Mouse (Mus musculus): ENCODE results near the gene Tbc1d1. TPM values are rescaled to one million over a fixed set of nuclear protein-coding genes. Genes with fewer than 3 reads are reported as not detected.

The Tbc1d1 gene
- polyA plus RNA-seq, 1 experiment from 2014 or later: 31.7 TPM

DNA sequence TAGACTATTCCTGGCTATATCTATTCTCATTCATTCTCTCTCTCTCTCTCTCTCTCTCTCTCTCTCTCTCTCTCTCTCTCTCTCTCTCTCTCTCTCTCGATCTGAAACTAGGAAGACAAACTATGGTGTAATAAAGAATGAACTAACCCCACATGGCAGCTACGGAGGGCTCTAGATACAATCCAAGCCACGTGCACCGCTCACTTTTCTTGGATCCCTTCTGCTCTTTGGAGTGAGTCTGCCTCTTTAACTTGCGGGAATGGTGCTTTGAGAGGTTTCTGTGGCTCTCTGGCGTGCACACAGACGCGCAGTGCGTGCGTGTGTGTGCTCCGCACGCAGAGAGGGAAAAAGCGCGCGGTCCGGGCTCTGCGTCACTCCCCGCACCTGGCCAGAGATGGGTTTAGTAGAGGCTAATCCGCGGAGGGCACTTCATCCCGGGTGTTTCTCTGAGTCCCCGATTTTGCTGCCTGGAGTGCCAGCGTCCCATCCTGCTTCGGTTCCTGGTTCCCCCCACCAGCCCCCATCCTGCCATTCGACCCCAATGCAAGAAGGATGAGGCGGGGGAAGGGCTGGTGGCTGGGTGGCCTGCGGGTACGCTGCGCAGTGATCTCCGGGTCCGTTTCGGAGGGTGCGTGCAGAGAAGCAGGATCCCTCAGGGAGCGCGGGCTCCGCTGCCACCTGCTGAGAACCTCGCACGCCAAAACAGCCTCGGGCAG is 3.1 kb downstream of the Tbc1d1 start:
- H3K9me3 ChIP-seq (replicated peaks; ENCODE audit: control insufficient read depth, low read length): no peaks in the 10 kb centered on the region
- peak overlapping the region; percentile 66 for H3K4me2 ChIP-seq (ENCODE audit: low read depth, low read length)
- peak overlapping the region; percentile 76 for H3K4me3 ChIP-seq (replicated peaks; ENCODE audit: low read length)
- peak overlapping the region; percentile 32; the same call in 1 of the 2 replicates for H3K27ac ChIP-seq (ENCODE audit: low read length)
- peaks cover 12% of the 10 kb centered on the region; the same call in 1 of the 2 replicates for H3K4me1 ChIP-seq (ENCODE audit: control insufficient read depth, insufficient read depth, low read length)
- H3K36me3 ChIP-seq (ENCODE audit: control insufficient read depth, insufficient read depth, low read length): no peaks in the 10 kb centered on the region
- H3K9ac ChIP-seq (ENCODE audit: low read length): peak overlapping the region; percentile 81
- ATAC-seq (ENCODE audit: insufficient read depth, low FRiP score): peak; percentile 6; the same call in 1 of the 2 replicates
- 1% methylated on average over 39 of the region's 39 CpGs for WGBS
- 0 out of 2 replicates have a peak, but pooled peaks cover 2% of the 10 kb centered on the region for H3K27me3 ChIP-seq (ENCODE audit: control insufficient read depth, insufficient read depth, low read length)

GRCm38 (mm10) chr5:64159781-64160704 is 3.9 kb downstream of the Tbc1d1 start:
- peak overlapping the region; percentile 32 for H3K27ac ChIP-seq (ENCODE audit: low read length)
- H3K9me3 ChIP-seq (replicated peaks; ENCODE audit: control insufficient read depth, low read length): no peaks in the 10 kb centered on the region
- ATAC-seq (ENCODE audit: insufficient read depth, low FRiP score): peak; percentile 57
- no peaks in the 10 kb centered on the region for H3K36me3 ChIP-seq (ENCODE audit: control insufficient read depth, insufficient read depth, low read length)
- H3K4me1 ChIP-seq (ENCODE audit: control insufficient read depth, insufficient read depth, low read length): peaks cover 12% of the 10 kb centered on the region; the same call in 1 of the 2 replicates
- peak overlapping the region; percentile 81 for H3K9ac ChIP-seq (ENCODE audit: low read length)
- WGBS: under 1% methylated on average over 61 of the region's 63 CpGs
- H3K4me3 ChIP-seq (replicated peaks; ENCODE audit: low read length): peak overlapping the region; percentile 76
- H3K4me2 ChIP-seq (ENCODE audit: low read depth, low read length): peak overlapping the region; percentile 66
- 0 out of 2 replicates have a peak, but pooled peaks cover 2% of the 10 kb centered on the region for H3K27me3 ChIP-seq (ENCODE audit: control insufficient read depth, insufficient read depth, low read length)

DNA sequence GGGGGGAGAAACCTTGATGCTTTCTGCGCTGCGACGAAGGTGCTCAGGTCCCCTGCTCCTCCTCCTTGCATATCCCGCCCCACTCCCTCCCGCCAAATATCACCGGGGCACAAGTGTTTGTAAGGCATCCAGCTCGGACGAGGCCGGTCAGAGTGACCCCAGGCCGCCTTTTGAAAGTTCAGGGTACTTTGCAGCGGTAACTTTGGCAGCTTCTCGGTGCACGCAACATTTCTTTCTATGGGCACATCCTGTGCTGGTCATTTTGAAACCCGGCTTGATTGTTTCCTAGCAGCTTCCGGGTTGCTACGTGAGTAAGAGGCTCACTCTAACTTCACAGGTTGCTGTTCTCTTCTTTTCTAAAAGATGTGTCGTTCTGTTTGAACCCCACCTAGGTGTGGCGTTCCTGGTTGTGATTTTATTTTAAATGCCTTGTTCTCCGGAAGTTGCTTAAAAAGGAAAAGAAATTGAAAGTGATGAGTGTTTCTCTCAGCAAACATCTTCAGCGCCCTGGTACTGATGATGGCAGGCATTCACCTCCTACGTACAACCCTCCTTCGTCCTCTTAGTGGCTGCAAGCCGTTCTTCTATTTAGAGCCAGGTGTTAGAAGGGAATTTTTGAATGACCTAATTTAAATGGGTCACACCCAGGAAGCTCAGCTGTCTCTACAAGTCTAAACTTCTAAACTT is 4.7 kb downstream of the Tbc1d1 start:
- WGBS: 1% methylated on average over 23 of the region's 23 CpGs

DNA sequence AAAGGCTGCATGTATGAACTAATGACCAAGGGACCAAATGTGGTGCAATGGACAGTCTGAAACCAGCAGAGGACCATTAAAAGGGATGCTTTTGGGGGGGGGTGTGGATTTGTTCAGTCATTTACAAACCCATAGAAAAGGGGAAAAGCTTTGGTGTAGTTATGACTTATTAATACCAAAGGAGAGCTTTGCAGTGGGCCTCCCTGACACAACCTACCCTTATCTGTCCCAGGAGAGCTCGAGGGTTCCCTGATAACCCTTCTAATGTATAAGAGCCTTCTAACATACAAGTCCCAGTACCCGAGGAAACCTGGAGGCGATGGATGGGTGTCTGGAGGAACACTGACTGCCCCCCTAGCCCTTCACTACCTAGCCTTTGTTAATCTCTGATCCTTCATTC is 5.8 kb downstream of the Tbc1d1 start:
- Histone ChIP-seq H3K9ac (ENCODE audit: low read length) (no peak overlapping the region), H3K27ac (ENCODE audit: low read length) (no peak overlapping the region), H3K4me3 (replicated peaks; ENCODE audit: low read length) (no peak overlapping the region; the same call in 1 of the 2 replicates), H3K36me3 (ENCODE audit: control insufficient read depth, insufficient read depth, low read length) (no peaks in the 10 kb centered on the region), H3K27me3 (ENCODE audit: control insufficient read depth, insufficient read depth, low read length) (0 out of 2 replicates have a peak, but pooled peaks cover 2% of the 10 kb centered on the region), H3K9me3 (replicated peaks; ENCODE audit: control insufficient read depth, low read length) (no peaks in the 10 kb centered on the region), H3K4me1 (ENCODE audit: control insufficient read depth, insufficient read depth, low read length) (peaks cover 5% of the 10 kb centered on the region; the same call in 1 of the 2 replicates), H3K4me2 (ENCODE audit: low read depth, low read length) (peak overlapping the region; percentile 66; the same call in 1 of the 2 replicates)
- no peak for ATAC-seq (ENCODE audit: insufficient read depth, low FRiP score)
- WGBS: 66% methylated on average over 3 of the region's 3 CpGs

More for the DNA sequence above, 4.7 kb downstream of the Tbc1d1 start:
- Histone ChIP-seq H3K27me3 (ENCODE audit: control insufficient read depth, insufficient read depth, low read length) (0 out of 2 replicates have a peak, but pooled peaks cover 2% of the 10 kb centered on the region), H3K4me3 (replicated peaks; ENCODE audit: low read length) (peak overlapping the region; percentile 76), H3K27ac (ENCODE audit: low read length) (0 out of 2 replicates have a peak overlapping the region, but pooled peaks have one; percentile 29), H3K9me3 (replicated peaks; ENCODE audit: control insufficient read depth, low read length) (no peaks in the 10 kb centered on the region), H3K4me1 (ENCODE audit: control insufficient read depth, insufficient read depth, low read length) (peaks cover 12% of the 10 kb centered on the region; the same call in 1 of the 2 replicates), H3K36me3 (ENCODE audit: control insufficient read depth, insufficient read depth, low read length) (no peaks in the 10 kb centered on the region), H3K9ac (ENCODE audit: low read length) (peak overlapping the region; percentile 81), H3K4me2 (ENCODE audit: low read depth, low read length) (peak overlapping the region; percentile 66)
- no peak for ATAC-seq (ENCODE audit: insufficient read depth, low FRiP score)

DNA sequence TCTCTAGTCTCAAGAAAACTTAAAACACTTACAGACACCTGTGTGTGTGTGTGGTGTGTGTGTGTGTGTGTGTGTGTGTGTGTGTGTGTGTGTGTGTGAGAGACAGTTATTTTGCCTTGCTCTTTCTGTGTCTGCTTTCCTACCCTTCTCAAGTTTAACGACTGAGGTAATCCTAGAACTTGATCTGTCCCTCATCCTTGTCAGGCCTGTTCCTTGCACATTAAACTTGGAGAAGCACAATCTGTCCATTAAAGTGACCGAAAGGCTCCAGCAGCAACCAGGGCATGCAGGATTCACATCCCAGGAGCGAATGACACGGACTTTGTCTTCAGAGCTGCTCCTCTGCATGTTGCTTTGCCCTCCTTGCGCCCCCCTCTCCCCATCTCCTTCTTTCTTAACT is 6.5 kb downstream of the Tbc1d1 start:
- Histone ChIP-seq H3K9me3 (replicated peaks; ENCODE audit: control insufficient read depth, low read length) (no peaks in the 10 kb centered on the region), H3K9ac (ENCODE audit: low read length) (no peak overlapping the region), H3K4me3 (replicated peaks; ENCODE audit: low read length) (no peak overlapping the region), H3K27ac (ENCODE audit: low read length) (no peak overlapping the region), H3K27me3 (ENCODE audit: control insufficient read depth, insufficient read depth, low read length) (0 out of 2 replicates have a peak, but pooled peaks cover 2% of the 10 kb centered on the region), H3K36me3 (ENCODE audit: control insufficient read depth, insufficient read depth, low read length) (no peaks in the 10 kb centered on the region), H3K4me1 (ENCODE audit: control insufficient read depth, insufficient read depth, low read length) (peaks cover 5% of the 10 kb centered on the region; the same call in 1 of the 2 replicates), H3K4me2 (ENCODE audit: low read depth, low read length) (no peak overlapping the region)
- WGBS: 84% methylated on average over 5 of the region's 5 CpGs
- no peak for ATAC-seq (ENCODE audit: insufficient read depth, low FRiP score)

- H3K4me3 ChIP-seq (replicated peaks; ENCODE audit: low read length): no peak overlapping the region
- 89% methylated on average over 3 of the region's 3 CpGs for WGBS
Observed at GRCm38 (mm10) chr5:64164414-64164813, 8.3 kb downstream of the Tbc1d1 start.

DNA sequence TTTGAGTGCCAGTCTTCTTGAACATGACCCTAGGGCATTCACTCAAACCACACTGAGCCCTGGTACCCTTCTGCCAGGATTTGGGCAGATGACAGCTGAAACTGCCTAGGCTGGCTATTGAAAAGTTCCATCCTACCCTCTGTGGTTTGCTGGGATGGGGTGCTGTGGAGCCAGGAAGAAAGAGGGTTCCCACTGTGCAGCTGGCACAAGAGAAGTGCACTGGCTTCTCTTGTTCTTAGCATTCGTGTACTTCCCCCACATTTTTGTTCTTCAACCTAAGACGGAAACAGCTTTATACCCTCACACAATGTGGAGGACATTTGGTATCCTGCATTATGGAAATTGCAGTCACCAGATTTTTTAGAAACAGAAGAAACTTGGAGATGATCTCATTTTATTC is 9.7 kb downstream of the Tbc1d1 start:
- Histone ChIP-seq H3K36me3 (ENCODE audit: control insufficient read depth, insufficient read depth, low read length) (no peaks in the 10 kb centered on the region), H3K9ac (ENCODE audit: low read length) (no peak overlapping the region), H3K4me3 (replicated peaks; ENCODE audit: low read length) (no peak overlapping the region), H3K27me3 (ENCODE audit: control insufficient read depth, insufficient read depth, low read length) (no peaks in the 10 kb centered on the region), H3K9me3 (replicated peaks; ENCODE audit: control insufficient read depth, low read length) (no peaks in the 10 kb centered on the region), H3K27ac (ENCODE audit: low read length) (no peak overlapping the region), H3K4me2 (ENCODE audit: low read depth, low read length) (no peak overlapping the region), H3K4me1 (ENCODE audit: control insufficient read depth, insufficient read depth, low read length) (peaks cover 5% of the 10 kb centered on the region; the same call in 1 of the 2 replicates)
- ATAC-seq (ENCODE audit: insufficient read depth, low FRiP score): no peak
- WGBS: 72% methylated on average over 2 of the region's 2 CpGs

More at GRCm38 (mm10) chr5:64164414-64164813, 8.3 kb downstream of the Tbc1d1 start:
- Histone ChIP-seq H3K9me3 (replicated peaks; ENCODE audit: control insufficient read depth, low read length) (no peaks in the 10 kb centered on the region), H3K4me2 (ENCODE audit: low read depth, low read length) (no peak overlapping the region), H3K27me3 (ENCODE audit: control insufficient read depth, insufficient read depth, low read length) (no peaks in the 10 kb centered on the region), H3K36me3 (ENCODE audit: control insufficient read depth, insufficient read depth, low read length) (no peaks in the 10 kb centered on the region), H3K4me1 (ENCODE audit: control insufficient read depth, insufficient read depth, low read length) (peaks cover 5% of the 10 kb centered on the region; the same call in 1 of the 2 replicates), H3K9ac (ENCODE audit: low read length) (no peak overlapping the region), H3K27ac (ENCODE audit: low read length) (no peak overlapping the region)
- no peak for ATAC-seq (ENCODE audit: insufficient read depth, low FRiP score)

DNA sequence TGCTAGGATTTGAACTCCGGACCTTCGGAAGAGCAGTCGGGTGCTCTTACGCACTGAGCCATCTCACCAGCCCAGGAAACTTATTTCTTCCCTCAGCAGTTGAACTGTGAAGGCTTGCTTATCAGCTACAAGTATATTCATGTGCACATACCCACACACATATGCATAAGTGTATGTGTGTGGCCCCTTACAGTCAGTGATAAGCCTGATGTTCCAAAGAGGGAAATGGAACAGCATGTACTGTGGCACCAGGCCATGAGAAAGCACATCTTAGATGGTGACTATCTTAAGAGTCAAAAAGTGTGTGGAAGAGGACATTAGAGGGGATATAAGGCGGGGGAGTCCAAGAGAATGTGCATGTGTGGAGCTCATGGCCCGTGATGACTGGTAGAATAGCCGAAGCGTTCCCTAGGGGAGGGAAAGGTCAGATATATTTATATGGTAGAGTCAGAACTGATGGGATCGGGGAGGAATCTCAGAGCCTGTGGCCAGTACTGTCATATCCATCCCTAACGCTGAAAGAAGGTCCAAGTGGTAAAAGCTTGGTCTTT is 13.0 kb downstream of the Tbc1d1 start:
- no peaks in the 10 kb centered on the region for H3K36me3 ChIP-seq (ENCODE audit: control insufficient read depth, insufficient read depth, low read length)
- no peak overlapping the region for H3K9ac ChIP-seq (ENCODE audit: low read length)
- no peak for ATAC-seq (ENCODE audit: insufficient read depth, low FRiP score)
- no peaks in the 10 kb centered on the region for H3K4me1 ChIP-seq (ENCODE audit: control insufficient read depth, insufficient read depth, low read length)
- no peaks in the 10 kb centered on the region for H3K9me3 ChIP-seq (replicated peaks; ENCODE audit: control insufficient read depth, low read length)
- no peak overlapping the region for H3K4me3 ChIP-seq (replicated peaks; ENCODE audit: low read length)
- no peak overlapping the region for H3K27ac ChIP-seq (ENCODE audit: low read length)
- no peaks in the 10 kb centered on the region for H3K27me3 ChIP-seq (ENCODE audit: control insufficient read depth, insufficient read depth, low read length)
- H3K4me2 ChIP-seq (ENCODE audit: low read depth, low read length): no peak overlapping the region
- 91% methylated on average over 10 of the region's 10 CpGs for WGBS

Data from stomach, embryonic 16.5 days (tissue).